Mouse (Mus musculus): Measurements from ENCODE around the gene Specc1. TPM values are rescaled to one million over a fixed set of nuclear protein-coding genes. Genes with fewer than 3 reads are reported as not detected.

The Specc1 gene
- polyA plus RNA-seq, 1 experiment, result 10.2 TPM

DNA sequence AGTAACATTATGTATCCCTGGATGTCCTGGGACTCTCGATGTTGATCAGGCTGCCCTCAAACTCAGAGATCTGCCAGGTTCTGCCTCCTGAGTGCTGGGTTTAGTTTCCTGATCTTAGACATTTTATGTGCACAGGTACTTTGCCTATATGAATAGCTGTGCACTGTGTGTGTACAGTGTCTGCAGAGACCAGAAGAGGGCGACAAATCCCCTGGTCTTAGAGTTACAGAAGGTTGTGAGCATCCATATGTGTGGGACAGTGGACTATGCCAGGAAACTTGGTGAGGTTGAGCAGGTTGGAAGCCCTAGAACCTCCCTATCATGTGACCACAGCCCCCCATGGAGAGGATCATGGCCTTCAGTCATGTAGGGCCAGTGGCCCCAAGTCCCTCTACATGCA, 24.7 kb downstream of the Specc1 start:
- 71% methylated on average over 2 of the region's 2 CpGs for WGBS
- H3K4me1 ChIP-seq (ENCODE audit: control insufficient read depth, insufficient read depth, insufficient read length, low read length), result no peaks in the 10 kb centered on the region
- H3K36me3 ChIP-seq (ENCODE audit: control insufficient read depth, insufficient read depth, low read length), result no peaks in the 10 kb centered on the region
- H3K27me3 ChIP-seq (ENCODE audit: control insufficient read depth, insufficient read depth, low read length), result 0 out of 2 replicates have a peak, but pooled peaks cover 2% of the 10 kb centered on the region
- TF ChIP-seq CTCF (IDR thresholded peaks at IDR 0.05; ENCODE audit: extremely low read depth, insufficient read length, insufficient replicate concordance, low read depth, low read length) (no peak), POLR2A (IDR thresholded peaks at IDR 0.05; ENCODE audit: low read depth, low read length) (no peak)
- H3K4me3 ChIP-seq (ENCODE audit: low read depth, low read length), result no peak overlapping the region
- H3K27ac ChIP-seq (ENCODE audit: insufficient read depth, low read depth, low read length), result no peak overlapping the region

- TF ChIP-seq CTCF (IDR thresholded peaks at IDR 0.05; ENCODE audit: extremely low read depth, insufficient read length, insufficient replicate concordance, low read depth, low read length) (no peak), POLR2A (IDR thresholded peaks at IDR 0.05; ENCODE audit: low read depth, low read length) (no peak)
- no peak overlapping the region for H3K27ac ChIP-seq (ENCODE audit: insufficient read depth, low read depth, low read length)
- 71% methylated on average over 9 of the region's 9 CpGs for WGBS
- no peak overlapping the region for H3K4me3 ChIP-seq (ENCODE audit: low read depth, low read length)
- no peaks in the 10 kb centered on the region for H3K4me1 ChIP-seq (ENCODE audit: control insufficient read depth, insufficient read depth, insufficient read length, low read length)
- 0 out of 2 replicates have a peak, but pooled peaks cover 3% of the 10 kb centered on the region for H3K27me3 ChIP-seq (ENCODE audit: control insufficient read depth, insufficient read depth, low read length)
- no peaks in the 10 kb centered on the region for H3K36me3 ChIP-seq (ENCODE audit: control insufficient read depth, insufficient read depth, low read length)
Observed at GRCm38 (mm10) chr11:61982828-61983227, 26.3 kb downstream of the Specc1 start.

DNA sequence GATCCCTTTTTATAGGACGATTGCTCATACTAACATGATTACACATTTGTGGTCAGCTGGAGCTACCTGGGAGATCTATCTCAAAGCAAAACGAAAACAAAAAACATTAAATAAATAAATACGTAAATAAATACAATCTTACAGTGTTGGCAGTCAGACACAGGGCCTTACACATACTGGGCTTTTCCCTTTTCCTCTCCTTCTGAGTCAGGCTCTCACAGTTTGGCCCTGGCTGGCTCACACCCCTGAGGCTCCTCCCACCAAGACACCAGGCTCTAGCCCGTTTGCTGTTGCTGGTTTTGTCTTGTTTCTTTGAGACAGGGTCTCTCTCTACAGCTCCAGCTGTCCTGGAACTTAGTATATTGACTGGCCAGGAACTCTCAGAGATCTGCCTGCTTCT, 30.4 kb downstream of the Specc1 start:
- TF ChIP-seq CTCF (IDR thresholded peaks at IDR 0.05; ENCODE audit: extremely low read depth, insufficient read length, insufficient replicate concordance, low read depth, low read length) (no peak), POLR2A (IDR thresholded peaks at IDR 0.05; ENCODE audit: low read depth, low read length) (no peak)
- Histone ChIP-seq H3K4me1 (ENCODE audit: control insufficient read depth, insufficient read depth, insufficient read length, low read length) (no peaks in the 10 kb centered on the region), H3K36me3 (ENCODE audit: control insufficient read depth, insufficient read depth, low read length) (no peaks in the 10 kb centered on the region), H3K27ac (ENCODE audit: insufficient read depth, low read depth, low read length) (no peak overlapping the region), H3K4me3 (ENCODE audit: low read depth, low read length) (no peak overlapping the region), H3K27me3 (ENCODE audit: control insufficient read depth, insufficient read depth, low read length) (0 out of 2 replicates have a peak, but pooled peaks cover 5% of the 10 kb centered on the region)
- WGBS, result 75% methylated on average over 4 of the region's 4 CpGs

DNA sequence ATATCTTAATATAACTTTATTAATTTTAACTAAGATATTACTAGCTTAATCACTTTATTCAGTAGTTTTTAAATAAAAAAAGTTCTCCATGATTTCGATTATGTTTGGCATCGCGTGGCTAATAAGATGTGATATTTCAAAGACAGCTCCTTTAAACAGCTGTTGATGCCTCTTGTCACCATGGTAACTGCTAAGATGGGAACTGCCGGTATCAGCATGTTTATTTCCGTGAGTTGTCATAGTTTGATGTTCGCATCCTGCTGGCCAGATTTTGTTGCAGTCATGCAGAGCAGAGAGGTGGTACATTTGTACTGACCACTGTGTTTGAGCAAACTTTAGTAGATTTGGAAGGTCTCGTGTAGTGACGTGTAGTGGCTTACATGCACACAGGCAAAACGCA, 33.1 kb downstream of the Specc1 start:
- H3K4me3 ChIP-seq (ENCODE audit: low read depth, low read length), result no peak overlapping the region
- H3K36me3 ChIP-seq (ENCODE audit: control insufficient read depth, insufficient read depth, low read length), result no peaks in the 10 kb centered on the region
- no peak overlapping the region for H3K27ac ChIP-seq (ENCODE audit: insufficient read depth, low read depth, low read length)
- H3K27me3 ChIP-seq (ENCODE audit: control insufficient read depth, insufficient read depth, low read length), result 0 out of 2 replicates have a peak, but pooled peaks cover 5% of the 10 kb centered on the region
- no peaks in the 10 kb centered on the region for H3K4me1 ChIP-seq (ENCODE audit: control insufficient read depth, insufficient read depth, insufficient read length, low read length)
- TF ChIP-seq CTCF (IDR thresholded peaks at IDR 0.05; ENCODE audit: extremely low read depth, insufficient read length, insufficient replicate concordance, low read depth, low read length), result no peak
- TF ChIP-seq POLR2A (IDR thresholded peaks at IDR 0.05; ENCODE audit: low read depth, low read length), result no peak
- WGBS, result 62% methylated on average over 9 of the region's 9 CpGs

- TF ChIP-seq POLR2A (IDR thresholded peaks at IDR 0.05; ENCODE audit: low read depth, low read length) (no peak), CTCF (IDR thresholded peaks at IDR 0.05; ENCODE audit: extremely low read depth, insufficient read length, insufficient replicate concordance, low read depth, low read length) (no peak)
- no peak overlapping the region for H3K4me3 ChIP-seq (ENCODE audit: low read depth, low read length)
- H3K27ac ChIP-seq (ENCODE audit: insufficient read depth, low read depth, low read length), result no peak overlapping the region
- 60% methylated on average over 2 of the region's 2 CpGs for WGBS
- H3K4me1 ChIP-seq (ENCODE audit: control insufficient read depth, insufficient read depth, insufficient read length, low read length), result no peaks in the 10 kb centered on the region
- H3K27me3 ChIP-seq (ENCODE audit: control insufficient read depth, insufficient read depth, low read length), result 0 out of 2 replicates have a peak, but pooled peaks cover 3% of the 10 kb centered on the region
- no peaks in the 10 kb centered on the region for H3K36me3 ChIP-seq (ENCODE audit: control insufficient read depth, insufficient read depth, low read length)
Observed at GRCm38 (mm10) chr11:61991576-61991975, 35.0 kb downstream of the Specc1 start.

GRCm38 (mm10) chr11:61992671-61993285, 36.2 kb downstream of the Specc1 start:
- Histone ChIP-seq H3K27ac (ENCODE audit: insufficient read depth, low read depth, low read length) (no peak overlapping the region), H3K4me3 (ENCODE audit: low read depth, low read length) (no peak overlapping the region), H3K27me3 (ENCODE audit: control insufficient read depth, insufficient read depth, low read length) (0 out of 2 replicates have a peak, but pooled peaks cover 3% of the 10 kb centered on the region), H3K4me1 (ENCODE audit: control insufficient read depth, insufficient read depth, insufficient read length, low read length) (no peaks in the 10 kb centered on the region), H3K36me3 (ENCODE audit: control insufficient read depth, insufficient read depth, low read length) (no peaks in the 10 kb centered on the region)
- WGBS, result 83% methylated on average over 4 of the region's 4 CpGs
- TF ChIP-seq CTCF (IDR thresholded peaks at IDR 0.05; ENCODE audit: extremely low read depth, insufficient read length, insufficient replicate concordance, low read depth, low read length) (no peak), POLR2A (IDR thresholded peaks at IDR 0.05; ENCODE audit: low read depth, low read length) (no peak)

- WGBS, result 78% methylated on average over 8 of the region's 8 CpGs
- no peaks in the 10 kb centered on the region for H3K4me1 ChIP-seq (ENCODE audit: control insufficient read depth, insufficient read depth, insufficient read length, low read length)
- H3K4me3 ChIP-seq (ENCODE audit: low read depth, low read length), result no peak overlapping the region
- no peaks in the 10 kb centered on the region for H3K36me3 ChIP-seq (ENCODE audit: control insufficient read depth, insufficient read depth, low read length)
- H3K27me3 ChIP-seq (ENCODE audit: control insufficient read depth, insufficient read depth, low read length), result no peaks in the 10 kb centered on the region
- H3K27ac ChIP-seq (ENCODE audit: insufficient read depth, low read depth, low read length), result no peak overlapping the region
- no peak for TF ChIP-seq CTCF (IDR thresholded peaks at IDR 0.05; ENCODE audit: extremely low read depth, insufficient read length, insufficient replicate concordance, low read depth, low read length)
- TF ChIP-seq POLR2A (IDR thresholded peaks at IDR 0.05; ENCODE audit: low read depth, low read length), result no peak
Observed at GRCm38 (mm10) chr11:61999501-61999900, 42.9 kb downstream of the Specc1 start.
